Mouse (Mus musculus) E14TG2a.4 (cell line): ENCODE data around the gene Prg3.

Source experiments
- CTCF ChIP-seq: conservative IDR thresholded peaks from 2 replicates; pipeline ENCODE4 v1.5.1; 2014; ENCODE audit warnings: low read length
- POU5F1 ChIP-seq: IDR thresholded peaks from 2 replicates; pipeline ENCODE4 v1.6.1; 2014; ENCODE audit warnings: low read length, borderline replicate concordance

DNA sequence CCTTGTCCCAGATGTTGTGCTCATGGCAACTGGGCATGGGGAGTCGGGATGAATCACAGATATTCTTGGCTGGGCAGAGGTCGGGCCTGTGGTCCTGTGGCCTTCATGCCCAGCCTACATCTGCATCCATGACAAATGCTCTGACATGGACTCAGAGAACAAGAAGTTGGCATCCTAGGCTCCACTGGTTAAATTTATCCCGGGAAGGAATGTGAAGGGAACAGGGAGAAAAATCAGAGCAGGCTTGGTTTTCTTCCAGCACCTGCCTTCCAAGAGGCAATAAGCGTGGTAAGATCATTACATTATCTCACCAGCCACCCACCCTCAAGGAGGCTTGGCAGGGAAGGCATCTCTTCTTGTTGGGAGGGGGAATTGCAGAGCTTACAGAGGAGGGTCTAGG, 16.3 kb downstream of the Prg3 start:
- TF ChIP-seq CTCF (no peak), POU5F1 (no peak)
